Mouse (Mus musculus) heart, postnatal 4 days (tissue): Measurements from ENCODE around the gene Plxnb3. TPM values are rescaled to one million over a fixed set of nuclear protein-coding genes. Genes with fewer than 3 reads are reported as not detected.

Experiments
- DNase-seq: peaks from one replicate; pipeline ENCODE4 v3.0.0; 2021
- total RNA-seq, 2 experiments: library from RNA; stranded (reverse); gene quantifications; 2 replicates each; pipeline ENCODE4 v1.2.3; 2021

Plxnb3 gene
- total RNA-seq, 2 experiments from 2014 or later: 0.54 to 0.67 TPM

- peak; percentile 93 for DNase-seq
These were observed 29.7 kb downstream of the Plxnb3 start, which contains the start of the genes Idh3g and Ssr4 for GRCm38 (mm10) chrX:73786364-73787224. Gene Idh3g, minus strand, starts transcription at chrX:73786897. Gene Ssr4, plus strand, starts transcription at chrX:73787028.

GRCm38 (mm10) chrX:73787225-73787558, 30.3 kb downstream of the Plxnb3 start:
- no peak for DNase-seq

GRCm38 (mm10) chrX:73788501-73788900, 31.6 kb downstream of the Plxnb3 start:
- DNase-seq: peak; percentile 3

GRCm38 (mm10) chrX:73793039-73793438, 36.1 kb downstream of the Plxnb3 start:
- DNase-seq: no peak

GRCm38 (mm10) chrX:73793505-73793904, 36.6 kb downstream of the Plxnb3 start:
- DNase-seq: peak; percentile 2

GRCm38 (mm10) chrX:73797511-73797910, 40.6 kb downstream of the Plxnb3 start:
- DNase-seq: no peak

GRCm38 (mm10) chrX:73798502-73798901, 41.6 kb downstream of the Plxnb3 start:
- peak; percentile 83 for DNase-seq

GRCm38 (mm10) chrX:73805814-73806213, 48.9 kb downstream of the Plxnb3 start:
- no peak for DNase-seq

GRCm38 (mm10) chrX:73815072-73815471, 58.2 kb downstream of the Plxnb3 start:
- DNase-seq: no peak

- no peak for DNase-seq
These were observed 59.9 kb downstream of the Plxnb3 start for GRCm38 (mm10) chrX:73816596-73817314.

Other genes starting within 250 kb of the Plxnb3 start
- under 1 TPM; 0.18 to 0.19 TPM for gene Dusp9, start 117.7 kb upstream of the Plxnb3 start, total RNA-seq
- 10 to 100 TPM; 10.4 to 12.7 TPM for gene Pnck, start 97.0 kb upstream of the Plxnb3 start, total RNA-seq
- gene Slc6a8, start 83.9 kb upstream of the Plxnb3 start, total RNA-seq: 100 to 1,000 TPM; 120 TPM
- gene Bcap31, start 40.9 kb upstream of the Plxnb3 start, total RNA-seq: 10 to 100 TPM; 94.0 to 99.8 TPM
- 10 to 100 TPM; 20.4 to 20.7 TPM for gene Abcd1, start 40.5 kb upstream of the Plxnb3 start, total RNA-seq
- 10 to 100 TPM; 49.2 to 50.9 TPM for gene Srpk3, start 17.3 kb downstream of the Plxnb3 start, total RNA-seq
- 100 to 1,000 TPM; 401 to 448 TPM for gene Idh3g, start 29.8 kb downstream of the Plxnb3 start, total RNA-seq
- 100 to 1,000 TPM; 107 to 109 TPM for gene Ssr4, start 29.9 kb downstream of the Plxnb3 start, total RNA-seq
- gene Pdzd4, start 67.9 kb downstream of the Plxnb3 start, total RNA-seq: 1 to 10 TPM; 3.2 to 3.4 TPM
- not detected for gene Avpr2, start 135.0 kb downstream of the Plxnb3 start, total RNA-seq
- gene L1cam, start 139.0 kb downstream of the Plxnb3 start, total RNA-seq: 1 to 10 TPM; 1.4 to 1.6 TPM
- gene Arhgap4, start 164.8 kb downstream of the Plxnb3 start, total RNA-seq: 1 to 10 TPM; 1.8 to 2.0 TPM
- gene Naa10, start 164.9 kb downstream of the Plxnb3 start, total RNA-seq: 10 to 100 TPM; 66.7 to 71.7 TPM
- 10 to 100 TPM; 21.4 to 22.9 TPM for gene Renbp, start 173.8 kb downstream of the Plxnb3 start, total RNA-seq
- 10 to 100 TPM; 73.9 to 79.3 TPM for gene Hcfc1, start 209.3 kb downstream of the Plxnb3 start, total RNA-seq